17 mouse cellular contexts compared by ENCODE assay signal in the genomic region with DNA sequence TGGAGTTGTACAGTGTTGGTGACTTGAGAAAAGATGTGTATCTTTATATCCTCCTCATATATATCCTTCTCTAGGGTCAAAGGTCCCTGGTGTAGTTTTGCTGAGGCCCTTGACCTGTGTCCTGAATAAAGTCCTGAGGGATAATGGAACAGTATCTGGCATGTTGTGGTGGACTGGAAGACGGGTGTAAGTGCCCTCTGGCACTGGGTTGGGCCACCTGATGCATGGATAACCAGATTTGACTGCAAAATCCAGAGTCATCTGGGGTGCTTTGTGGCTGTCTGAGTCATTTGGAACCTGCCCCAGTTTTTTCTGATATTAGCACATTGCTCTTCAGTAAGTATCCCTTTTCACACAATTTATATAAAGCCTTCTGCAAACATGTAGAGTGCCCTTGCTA.
"Had no signal": no experiment of that assay in that cellular context is flagged by ENCODE, and none has a peak within 500 bp of the region (broad histone marks: within the 10 kb centered on the region; RNA-seq: fewer than 3 reads in every experiment).

No protein-coding gene starts in this region.

- H3K9ac ChIP-seq: liver, embryonic 13.5 days; midbrain, embryonic 12.5 days; midbrain, embryonic 15.5 days; neural tube, embryonic 12.5 days; neural tube, embryonic 15.5 days had no signal

- ATAC-seq: midbrain, embryonic 15.5 days had no signal

- H3K27ac ChIP-seq: liver, embryonic 13.5 days; macrophage; midbrain, embryonic 12.5 days; midbrain, embryonic 15.5 days; neural tube, embryonic 12.5 days; neural tube, embryonic 15.5 days; stomach, postnatal 0 days had no signal

- H3K4me1 ChIP-seq: liver, embryonic 13.5 days; midbrain, embryonic 12.5 days; midbrain, embryonic 15.5 days; neural tube, embryonic 12.5 days; neural tube, embryonic 15.5 days had no signal

- DNase-seq: kidney, postnatal 14 days; kidney, postnatal 4 days; liver, embryonic 13.5 days; lung, adult 2 months; lung, postnatal 14 days; right cerebral cortex, adult 18-20 months; right cerebral cortex, postnatal 14 days; right cerebral cortex, postnatal 4 days; thymus, adult 2 months; thymus, postnatal 14 days; thymus, postnatal 4 days had no signal

- H3K27me3 ChIP-seq: liver, embryonic 13.5 days; midbrain, embryonic 12.5 days; midbrain, embryonic 15.5 days; neural tube, embryonic 12.5 days; neural tube, embryonic 15.5 days had no signal

- H3K36me3 ChIP-seq: liver, embryonic 13.5 days; midbrain, embryonic 12.5 days; midbrain, embryonic 15.5 days; neural tube, embryonic 12.5 days; neural tube, embryonic 15.5 days had no signal

- H3K4me2 ChIP-seq: liver, embryonic 13.5 days; midbrain, embryonic 12.5 days; midbrain, embryonic 15.5 days; neural tube, embryonic 12.5 days; neural tube, embryonic 15.5 days had no signal

- H3K4me3 ChIP-seq: liver, embryonic 13.5 days; midbrain, embryonic 12.5 days; midbrain, embryonic 15.5 days; neural tube, embryonic 12.5 days; neural tube, embryonic 15.5 days had no signal

- H3K9me3 ChIP-seq: liver, embryonic 13.5 days; midbrain, embryonic 12.5 days; midbrain, embryonic 15.5 days; neural tube, embryonic 12.5 days; neural tube, embryonic 15.5 days had no signal
